Mouse (Mus musculus): ENCODE data around the gene Lims1.

GRCm38 (mm10) chr10:58392435-58392834 lies 69.2 kb downstream of the Lims1 start:
- no peak for TF ChIP-seq CTCF (IDR thresholded peaks at IDR 0.05; ENCODE audit: borderline replicate concordance, control insufficient read depth, extremely low read depth, insufficient read depth, low read length, poor library complexity)
- TF ChIP-seq POLR2A (IDR thresholded peaks at IDR 0.05; ENCODE audit: control insufficient read depth, extremely low read depth, insufficient read depth, low read length, poor library complexity), result no peak

Data from thymus, adult 2 months (tissue).